Mouse (Mus musculus) c-Kit-negative CD71-positive TER-119-positive erythroid progenitor cells, embryonic 14.5 days (primary cell): ENCODE measurements around the gene Cox7a2.

ENCODE experiments used
- DNase-seq: peaks from one replicate; pipeline ENCODE4 v3.0.0-alpha.2; 2013; ENCODE audit warnings: low read depth, low spot score

Gene Cox7a2

GRCm38 (mm10) chr9:79759385-79760005, at the start of gene Cox7a2:
Gene Cox7a2 (minus strand): TSS chr9:79759878.
- DNase-seq = peak; percentile 85

- no peak for DNase-seq
Measured at GRCm38 (mm10) chr9:79809411-79809810, 49.7 kb upstream of the Cox7a2 start.

GRCm38 (mm10) chr9:79807178-79807577, 47.5 kb upstream of the Cox7a2 start:
- DNase-seq = no peak

- DNase-seq = no peak
Measured at GRCm38 (mm10) chr9:79806317-79807075, 46.8 kb upstream of the Cox7a2 start.

- DNase-seq = no peak
Measured at GRCm38 (mm10) chr9:79805426-79805825, 45.7 kb upstream of the Cox7a2 start.

- DNase-seq = no peak
Measured at GRCm38 (mm10) chr9:79796461-79797135, 36.9 kb upstream of the Cox7a2 start.

GRCm38 (mm10) chr9:79795076-79795475, 35.4 kb upstream of the Cox7a2 start:
- no peak for DNase-seq

GRCm38 (mm10) chr9:79792841-79793835, 33.5 kb upstream of the Cox7a2 start, which contains the start of gene Tmem30a:
Gene Tmem30a (minus strand): TSS chr9:79793507.
- peak; percentile 82 for DNase-seq

GRCm38 (mm10) chr9:79785794-79786085, 26.1 kb upstream of the Cox7a2 start:
- DNase-seq = no peak

- no peak for DNase-seq
Measured at GRCm38 (mm10) chr9:79784934-79785793, 25.5 kb upstream of the Cox7a2 start.

GRCm38 (mm10) chr9:79784439-79784838, 24.8 kb upstream of the Cox7a2 start:
- DNase-seq = no peak

- no peak for DNase-seq
Measured at GRCm38 (mm10) chr9:79779354-79779753, 19.7 kb upstream of the Cox7a2 start.

- no peak for DNase-seq
Measured at GRCm38 (mm10) chr9:79766991-79767545, 7.4 kb upstream of the Cox7a2 start.

- no peak for DNase-seq
Measured at GRCm38 (mm10) chr9:79765329-79765728, 5.7 kb upstream of the Cox7a2 start.

- no peak for DNase-seq
Measured at GRCm38 (mm10) chr9:79762519-79762918, 2.8 kb upstream of the Cox7a2 start.

GRCm38 (mm10) chr9:79760076-79760475, 398 bp upstream of the Cox7a2 start:
- no peak for DNase-seq

GRCm38 (mm10) chr9:79755311-79755710, 4.4 kb downstream of the Cox7a2 start:
- no peak for DNase-seq

GRCm38 (mm10) chr9:79751846-79752245, 7.8 kb downstream of the Cox7a2 start:
- DNase-seq = no peak

- no peak for DNase-seq
Measured at GRCm38 (mm10) chr9:79750709-79751108, 9.0 kb downstream of the Cox7a2 start.

- DNase-seq = no peak
Measured at GRCm38 (mm10) chr9:79745036-79745435, 14.6 kb downstream of the Cox7a2 start.
